Mouse (Mus musculus) lung, embryonic 14.5 days (tissue): ENCODE measurements around the gene Cdc42bpg. TPM values are rescaled to one million over a fixed set of nuclear protein-coding genes. Genes with fewer than 3 reads are reported as not detected.

Experiments used
- ATAC-seq: fragments of 200-750 bp; cut with Nextera tagmentation; 2 replicates; pipeline ENCODE4 v1.8.0; 2017; ENCODE audit warnings: mild to moderate bottlenecking, moderate TSS enrichment, moderate library complexity; ENCODE audit not compliant: insufficient read depth
- DNase-seq: peaks from one replicate; pipeline ENCODE4 v3.0.0-alpha.2; 2015
- H3K27ac ChIP-seq: fragments of 300-500 bp; sonication (generic); 2 replicates; pipeline ENCODE4 v1.5.1; 2014; ENCODE audit warnings: low read depth, mild to moderate bottlenecking, moderate library complexity
- H3K27me3 ChIP-seq: fragments of 300-500 bp; sonication (generic); 2 replicates; pipeline ENCODE4 v1.6.1; 2014; ENCODE audit warnings: low read length, control low read depth; ENCODE audit not compliant: insufficient read depth
- H3K36me3 ChIP-seq: fragments of 300-500 bp; sonication (generic); 2 replicates; pipeline ENCODE4 v1.6.1; 2014; ENCODE audit warnings: control low read depth; ENCODE audit not compliant: insufficient read depth
- H3K4me1 ChIP-seq: fragments of 300-500 bp; sonication (generic); 2 replicates; pipeline ENCODE4 v1.6.1; 2014; ENCODE audit warnings: antibody characterized with exemption, control low read depth; ENCODE audit not compliant: insufficient read depth
- H3K4me2 ChIP-seq: fragments of 300-500 bp; sonication (generic); 2 replicates; pipeline ENCODE4 v1.6.1; 2014; ENCODE audit warnings: mild to moderate bottlenecking
- H3K4me3 ChIP-seq: fragments of 300-500 bp; sonication (generic); 2 replicates; pipeline ENCODE4 v1.5.1; 2014; ENCODE audit warnings: low read depth, low read length
- H3K9ac ChIP-seq: fragments of 300-500 bp; sonication (generic); 2 replicates; pipeline ENCODE4 v1.6.1; 2014
- H3K9me3 ChIP-seq: fragments of 300-500 bp; sonication (generic); 2 replicates; pipeline ENCODE4 v1.6.1; 2016; ENCODE audit warnings: low read depth, low read length, control low read depth
- CTCF ChIP-seq: IDR thresholded peaks from 2 replicates; pipeline ENCODE4 v1.5.1; 2016; ENCODE audit warnings: antibody characterized with exemption, low read depth
- WGBS: fragments of 180-500 bp; shearing (Covaris S2); extraction: QIAGEN DNeasy Blood & Tissue Kit; methylation state at CpG from one replicate; pipeline ENCODE4 v1.1.7; 2014; 5-methylcytosine and 5-hydroxymethylcytosine counted together
- microRNA counts: library from miRNA; unstranded; fragments of <30 nt; microRNA quantifications from one replicate; lab custom pipeline; 2016
- microRNA-seq: library from miRNA; unstranded; fragments of <30 nt; microRNA quantifications from one replicate; pipeline ENCODE4, GENCODE M21; 2016; ENCODE audit warnings: borderline number of aligned reads
- polyA plus RNA-seq: library from polyadenylated mRNA; unstranded; fragments of >200 nt; fragmentation: Nextera tagmentation; extraction: Ambion mirVana; gene quantifications from 2 replicates; pipeline ENCODE4 v1.2.1, GENCODE M21; 2014

Cdc42bpg gene
- polyA plus RNA-seq, 1 experiment from 2014 or later: 0.82 TPM

DNA sequence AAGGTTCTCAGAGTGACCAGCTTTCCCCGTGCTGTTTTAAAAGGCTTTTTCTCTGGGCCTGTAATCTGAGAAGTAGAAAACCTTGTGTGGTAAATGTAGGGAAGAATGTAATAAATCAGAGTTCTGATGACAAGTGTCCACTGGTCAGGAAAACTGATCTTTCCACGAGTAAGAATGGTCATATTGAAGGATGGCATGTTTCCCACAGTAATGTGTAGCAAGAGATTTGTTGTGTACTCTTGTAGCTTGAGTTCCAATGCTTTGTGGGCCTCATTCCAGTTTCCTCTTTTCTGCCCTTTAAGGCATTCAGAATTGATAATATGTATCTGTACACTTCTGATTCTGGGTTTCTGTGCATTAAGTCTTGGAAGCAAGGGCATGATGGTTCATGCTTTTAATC lies 58.6 kb downstream of the Cdc42bpg start:
- ATAC-seq (no peak), DNase-seq (no peak)
- Histone ChIP-seq H3K36me3 (peaks cover 52% of the 10 kb centered on the region), H3K4me3 (peak overlapping the region; percentile 99), H3K27ac (peak overlapping the region; percentile 99; the same call in 1 of the 2 replicates), H3K9ac (peak overlapping the region; percentile 99), H3K9me3 (no peaks in the 10 kb centered on the region), H3K4me2 (peak overlapping the region; percentile 78), H3K4me1 (peaks cover 8% of the 10 kb centered on the region; the same call in 1 of the 2 replicates), H3K27me3 (no peaks in the 10 kb centered on the region)
- WGBS: 0% methylated on average over 2 of the region's 2 CpGs
- no peak for TF ChIP-seq CTCF

DNA sequence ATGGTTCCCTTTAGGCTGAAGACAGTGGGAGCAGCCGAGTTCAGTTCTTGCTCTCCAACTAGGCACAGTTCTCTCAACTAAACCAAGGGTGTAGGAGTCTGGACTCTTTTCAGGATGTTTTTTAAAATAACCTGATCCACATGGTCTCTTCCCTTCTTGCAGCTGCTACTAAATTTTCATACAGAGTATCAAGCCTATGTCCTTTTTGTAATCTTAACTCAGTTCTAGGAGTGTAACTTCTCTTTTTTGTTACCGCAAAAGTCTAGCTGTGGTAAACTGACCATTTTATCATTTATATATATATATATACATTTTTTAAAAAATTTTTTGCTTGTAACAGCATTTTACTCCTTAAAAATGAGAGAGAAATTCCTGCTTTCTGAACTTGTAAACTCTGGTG lies 63.9 kb downstream of the Cdc42bpg start:
- no peaks in the 10 kb centered on the region for H3K27me3 ChIP-seq
- H3K36me3 ChIP-seq: peaks cover 99% of the 10 kb centered on the region
- no peak overlapping the region for H3K4me2 ChIP-seq
- no peak overlapping the region for H3K27ac ChIP-seq
- ATAC-seq (no peak), DNase-seq (no peak)
- TF ChIP-seq CTCF: no peak
- H3K4me1 ChIP-seq: peaks cover under 1% of the 10 kb centered on the region; the same call in 1 of the 2 replicates
- H3K9me3 ChIP-seq: no peaks in the 10 kb centered on the region
- 87% methylated on average over 2 of the region's 2 CpGs for WGBS
- no peak overlapping the region for H3K9ac ChIP-seq
- H3K4me3 ChIP-seq: no peak overlapping the region

DNA sequence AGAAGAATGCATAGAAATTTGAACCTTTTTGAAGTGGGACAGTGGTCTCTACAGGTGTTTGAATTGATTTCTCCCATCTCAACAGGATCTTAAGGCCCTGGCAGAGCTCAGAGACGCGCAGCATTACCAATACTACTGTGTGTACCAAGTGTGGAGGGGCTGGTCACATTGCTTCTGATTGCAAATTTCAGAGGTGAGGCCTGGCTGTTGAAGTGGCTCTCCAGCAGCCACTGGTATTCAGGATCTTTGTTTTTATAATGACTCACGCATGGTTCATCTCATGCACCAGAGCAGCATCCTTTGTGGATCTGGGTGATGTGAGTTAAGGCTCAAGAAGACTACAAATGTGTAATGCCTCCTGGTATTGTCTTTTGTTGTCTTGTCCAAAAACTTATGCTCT lies 66.2 kb downstream of the Cdc42bpg start:
- H3K36me3 ChIP-seq: peaks cover 99% of the 10 kb centered on the region
- no peak overlapping the region for H3K9ac ChIP-seq
- H3K9me3 ChIP-seq: no peaks in the 10 kb centered on the region
- no peak overlapping the region for H3K4me2 ChIP-seq
- H3K4me3 ChIP-seq: no peak overlapping the region
- H3K27ac ChIP-seq: no peak overlapping the region
- ATAC-seq: no peak
- no peak for DNase-seq
- no peaks in the 10 kb centered on the region for H3K4me1 ChIP-seq
- no peak for TF ChIP-seq CTCF
- no peaks in the 10 kb centered on the region for H3K27me3 ChIP-seq
- 77% methylated on average over 3 of the region's 3 CpGs for WGBS

DNA sequence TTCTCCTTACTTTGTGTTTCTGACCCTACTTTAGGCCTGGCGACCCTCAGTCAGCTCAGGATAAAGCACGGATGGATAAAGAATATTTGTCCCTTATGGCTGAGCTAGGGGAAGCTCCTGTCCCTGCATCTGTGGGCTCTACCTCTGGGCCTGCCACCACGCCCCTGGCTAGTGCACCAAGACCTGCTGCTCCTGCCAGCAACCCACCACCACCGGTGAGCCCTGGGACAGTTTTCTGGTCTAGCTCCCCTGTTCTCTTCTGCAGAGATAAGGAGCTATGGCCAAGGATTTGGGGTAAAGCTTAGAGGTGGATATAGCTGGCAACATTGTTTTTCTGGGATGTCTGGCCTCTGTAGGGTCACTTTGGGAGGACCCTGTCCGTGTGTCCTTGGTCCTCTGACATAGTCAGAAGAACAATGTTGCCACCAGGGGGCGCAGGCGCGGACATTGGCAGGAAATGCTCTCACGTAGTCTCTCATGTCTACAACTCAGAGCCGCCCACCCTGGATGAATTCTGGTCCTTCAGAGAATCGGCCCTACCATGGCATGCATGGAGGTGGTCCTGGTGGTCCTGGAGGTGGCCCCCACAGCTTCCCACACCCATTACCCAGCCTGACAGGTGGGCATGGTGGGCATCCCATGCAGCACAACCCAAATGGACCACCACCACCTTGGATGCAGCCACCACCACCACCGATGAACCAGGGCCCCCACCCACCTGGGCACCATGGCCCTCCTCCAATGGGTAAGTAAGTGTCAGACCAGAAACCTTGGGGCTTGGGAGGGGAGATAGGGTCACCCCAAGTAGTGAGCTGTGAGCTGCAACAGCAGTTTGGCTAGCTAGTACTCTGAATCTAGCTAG lies 67.5 kb downstream of the Cdc42bpg start:
- ATAC-seq (no peak), DNase-seq (peak; percentile 91)
- Histone ChIP-seq H3K36me3 (peaks cover 99% of the 10 kb centered on the region), H3K4me1 (no peaks in the 10 kb centered on the region), H3K9me3 (no peaks in the 10 kb centered on the region), H3K27ac (no peak overlapping the region), H3K27me3 (no peaks in the 10 kb centered on the region), H3K9ac (no peak overlapping the region), H3K4me2 (no peak overlapping the region), H3K4me3 (no peak overlapping the region)
- 60% methylated on average over 12 of the region's 12 CpGs for WGBS
- TF ChIP-seq CTCF: peak; percentile 84

DNA sequence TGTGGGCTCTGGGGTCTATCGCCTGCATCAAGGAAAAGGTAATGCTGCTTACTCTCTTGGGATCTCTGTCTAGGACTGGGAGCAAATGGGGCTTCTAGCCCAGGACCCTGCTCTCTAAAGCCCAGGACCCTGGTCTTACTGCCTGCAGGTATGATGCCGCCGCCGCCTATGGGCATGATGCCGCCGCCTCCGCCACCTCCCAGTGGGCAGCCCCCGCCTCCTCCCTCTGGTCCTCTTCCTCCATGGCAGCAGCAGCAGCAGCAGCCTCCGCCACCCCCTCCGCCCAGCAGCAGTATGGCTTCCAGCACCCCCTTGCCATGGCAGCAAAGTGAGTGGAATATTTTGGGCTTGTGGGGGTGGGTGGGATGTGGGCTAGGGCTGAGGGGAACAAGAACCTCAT lies 68.3 kb downstream of the Cdc42bpg start:
- 96% methylated on average over 10 of the region's 10 CpGs for WGBS

More for the DNA sequence above, 68.3 kb downstream of the Cdc42bpg start:
- H3K9me3 ChIP-seq: no peaks in the 10 kb centered on the region
- no peak overlapping the region for H3K27ac ChIP-seq
- peaks cover 100% of the 10 kb centered on the region for H3K36me3 ChIP-seq
- H3K4me2 ChIP-seq: no peak overlapping the region
- no peak overlapping the region for H3K9ac ChIP-seq
- no peak for ATAC-seq
- no peak for DNase-seq
- no peaks in the 10 kb centered on the region for H3K27me3 ChIP-seq
- TF ChIP-seq CTCF: no peak
- H3K4me1 ChIP-seq: no peaks in the 10 kb centered on the region
- no peak overlapping the region for H3K4me3 ChIP-seq

MicroRNA genes within 50 kb of the gene (microRNA counts, 519-probe panel; counts per million panel counts)
- microRNA mmu-miR-192 (lab: Ali Mortazavi, UCI): 2,277 counts per million, percentile 34 among the panel's probes with 10 or more counts

Small RNA genes within 50 kb of the gene (microRNA-seq; reads per million reads assigned to microRNA genes)
- gene Mir192: 99.3 reads per million, percentile 48 among the genes with 10 or more reads in this experiment
- gene Mir194-2: 71.3 reads per million, percentile 45 among the genes with 10 or more reads in this experiment
- gene Mir6989: not detected

Other genes with a start within 250 kb of the Cdc42bpg start
- gene Mrpl49, start 248.7 kb upstream of the Cdc42bpg start, polyA plus RNA-seq: 78.8 and 80.2 TPM in 2 replicates
- 825 and 884 TPM in 2 replicates for gene Fau, start 248.6 kb upstream of the Cdc42bpg start, polyA plus RNA-seq
- 33.8 and 34.3 TPM in 2 replicates for gene Znhit2, start 245.3 kb upstream of the Cdc42bpg start, polyA plus RNA-seq
- gene Tm7sf2, start 238.1 kb upstream of the Cdc42bpg start, polyA plus RNA-seq: 11.3 and 14.9 TPM in 2 replicates
- 63.2 and 63.5 TPM in 2 replicates for gene Vps51, start 229.2 kb upstream of the Cdc42bpg start, polyA plus RNA-seq
- not detected in 2 replicates for gene Tmem262, start 226.4 kb upstream of the Cdc42bpg start, polyA plus RNA-seq
- 1.0 and 1.6 TPM in 2 replicates for gene Gm28374, start 224.2 kb upstream of the Cdc42bpg start, polyA plus RNA-seq
- 68.8 and 72.3 TPM in 2 replicates for gene Zfpl1, start 221.5 kb upstream of the Cdc42bpg start, polyA plus RNA-seq
- gene Cdca5, start 221.5 kb upstream of the Cdc42bpg start, polyA plus RNA-seq: 49.0 and 52.7 TPM in 2 replicates
- 0.68 TPM in 1 of 2 replicates, not detected in the other for gene AC131692.1, start 212.0 kb upstream of the Cdc42bpg start, polyA plus RNA-seq
- gene Naaladl1, start 200.7 kb upstream of the Cdc42bpg start, polyA plus RNA-seq: 0.51 and 0.57 TPM in 2 replicates
- 55.2 and 56.5 TPM in 2 replicates for gene Sac3d1, start 187.8 kb upstream of the Cdc42bpg start, polyA plus RNA-seq
- gene Snx15, start 178.2 kb upstream of the Cdc42bpg start, polyA plus RNA-seq: 28.6 and 35.3 TPM in 2 replicates
- 0.18 and 0.28 TPM in 2 replicates for gene Batf2, start 165.5 kb upstream of the Cdc42bpg start, polyA plus RNA-seq
- gene Arl2, start 164.9 kb upstream of the Cdc42bpg start, polyA plus RNA-seq: 78.8 and 89.2 TPM in 2 replicates
- not detected in 2 replicates for gene Majin, start 122.1 kb upstream of the Cdc42bpg start, polyA plus RNA-seq
- gene Gpha2, start 80.1 kb upstream of the Cdc42bpg start, polyA plus RNA-seq: 0.54 and 0.78 TPM in 2 replicates
- 16.4 and 19.3 TPM in 2 replicates for gene Ppp2r5b, start 70.6 kb upstream of the Cdc42bpg start, polyA plus RNA-seq
- gene Atg2a, start 64.8 kb upstream of the Cdc42bpg start, polyA plus RNA-seq: 11.9 and 13.0 TPM in 2 replicates
- gene Ehd1, start 29.7 kb upstream of the Cdc42bpg start, polyA plus RNA-seq: 50.3 and 53.2 TPM in 2 replicates
- 60.3 and 68.6 TPM in 2 replicates for gene Men1, start 28.5 kb downstream of the Cdc42bpg start, polyA plus RNA-seq
- 13.4 and 22.2 TPM in 2 replicates for gene Map4k2, start 34.7 kb downstream of the Cdc42bpg start, polyA plus RNA-seq
- gene Sf1, start 57.2 kb downstream of the Cdc42bpg start, polyA plus RNA-seq: 177 and 200 TPM in 2 replicates
- 6.1 and 9.3 TPM in 2 replicates for gene Pygm, start 77.9 kb downstream of the Cdc42bpg start, polyA plus RNA-seq
- gene Rasgrp2, start 92.9 kb downstream of the Cdc42bpg start, polyA plus RNA-seq: 34.8 and 35.1 TPM in 2 replicates
- 0.47 and 1.1 TPM in 2 replicates for gene Nrxn2, start 112.3 kb downstream of the Cdc42bpg start, polyA plus RNA-seq
- not detected in 2 replicates for gene Slc22a12, start 236.6 kb downstream of the Cdc42bpg start, polyA plus RNA-seq